Comparison of ENCODE assay signal across 10 mouse cellular contexts in the genomic region with DNA sequence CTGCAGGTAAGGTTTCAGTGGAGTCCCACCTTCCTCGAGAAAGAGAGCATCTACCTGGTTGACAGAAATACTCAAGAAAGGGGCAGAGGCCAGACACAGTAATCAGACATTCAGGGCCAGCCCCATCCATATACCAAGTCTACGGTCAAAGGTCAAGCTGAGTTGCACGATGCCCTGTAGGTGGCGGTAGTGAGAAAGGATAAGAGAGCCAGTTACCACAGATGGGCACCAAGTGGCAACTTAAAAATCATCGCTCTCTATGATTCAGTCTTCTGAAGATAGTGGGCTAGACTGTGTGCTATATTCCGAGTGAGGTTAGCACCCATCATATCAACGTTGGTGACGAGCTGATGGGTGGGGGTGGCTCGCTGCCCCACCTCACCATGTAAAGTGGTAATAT. TPM values are rescaled to one million over a fixed set of nuclear protein-coding genes. Genes with fewer than 3 reads are reported as not detected.
DNase-seq lines count a peak whose midpoint lies in the region; ATAC-seq and TF ChIP-seq lines count a peak whose summit lies in the region.
"Had no signal": no experiment of that assay in that cellular context is flagged by ENCODE, and none has a peak within 500 bp of the region (broad histone marks: within the 10 kb centered on the region; RNA-seq: fewer than 3 reads in every experiment).

No protein-coding gene starts in this region.

- no peaks in the 10 kb centered on the region for H3K27me3 ChIP-seq in hindbrain, postnatal 0 days (ENCODE audit: insufficient read depth, low read length)
- no peaks in the 10 kb centered on the region for H3K27me3 ChIP-seq in hindbrain, embryonic 10.5 days (ENCODE audit: insufficient read depth, poor library complexity, severe bottlenecking)
- no peaks in the 10 kb centered on the region for H3K27me3 ChIP-seq in midbrain, postnatal 0 days (ENCODE audit: insufficient read depth, low read length)
- H3K27me3 ChIP-seq: limb, embryonic 15.5 days had no signal

- H3K4me1 ChIP-seq in hindbrain, postnatal 0 days (ENCODE audit: insufficient read depth, low read length) = no peaks in the 10 kb centered on the region
- H3K4me1 ChIP-seq in hindbrain, embryonic 10.5 days (replicated peaks) = peaks cover 11% of the 10 kb centered on the region
- H3K4me1 ChIP-seq in bone marrow, adult 2 months (ENCODE audit: control insufficient read depth, insufficient read depth, low read length) = no peaks in the 10 kb centered on the region
- no peaks in the 10 kb centered on the region for H3K4me1 ChIP-seq in midbrain, postnatal 0 days (ENCODE audit: insufficient read depth, low read length)
- H3K4me1 ChIP-seq: limb, embryonic 15.5 days had no signal

- no peak overlapping the region for H3K9ac ChIP-seq in hindbrain, postnatal 0 days (replicated peaks; ENCODE audit: low read length)
- no peak overlapping the region for H3K9ac ChIP-seq in midbrain, postnatal 0 days (replicated peaks; ENCODE audit: low read length, poor library complexity, severe bottlenecking)
- H3K9ac ChIP-seq: limb, embryonic 15.5 days had no signal

- intact Hi-C loops in left cerebral cortex, postnatal 36 days (cut with DNase I) = loop anchor here (5.0 kb wide), 1 partner anchor 192 kb away; no protein-coding TSS in a partner anchor

- peak; percentile 61 for TF ChIP-seq CTCF in hindbrain, postnatal 0 days (IDR thresholded peaks at IDR 0.05; ENCODE audit: low read depth)
- TF ChIP-seq CTCF in bone marrow, adult 2 months (IDR thresholded peaks at IDR 0.05; ENCODE audit: control insufficient read depth, insufficient read depth, low read length) = peak; percentile 71
- TF ChIP-seq CTCF in midbrain, postnatal 0 days (IDR thresholded peaks at IDR 0.05) = peak; percentile 56

- no peak overlapping the region for H3K27ac ChIP-seq in hindbrain, postnatal 0 days
- no peak overlapping the region for H3K27ac ChIP-seq in hindbrain, embryonic 10.5 days
- H3K27ac ChIP-seq in bone marrow, adult 2 months (ENCODE audit: control insufficient read depth, insufficient read depth, low read depth, low read length, poor library complexity) = no peak overlapping the region
- H3K27ac ChIP-seq in midbrain, postnatal 0 days (ENCODE audit: low read depth, low read length) = no peak overlapping the region
- H3K27ac ChIP-seq: limb, embryonic 15.5 days had no signal

- 72% methylated on average over 9 of the region's 9 CpGs for WGBS in hindbrain, postnatal 0 days
- WGBS in hindbrain, embryonic 10.5 days = 62% methylated on average over 9 of the region's 9 CpGs
- 61% methylated on average over 9 of the region's 9 CpGs for WGBS in bone marrow, adult 2 months
- 64% methylated on average over 9 of the region's 9 CpGs for WGBS in midbrain, postnatal 0 days

- no peaks in the 10 kb centered on the region for H3K36me3 ChIP-seq in hindbrain, postnatal 0 days (ENCODE audit: insufficient read depth, low read length)
- H3K36me3 ChIP-seq in hindbrain, embryonic 10.5 days = no peaks in the 10 kb centered on the region
- H3K36me3 ChIP-seq in midbrain, postnatal 0 days (ENCODE audit: insufficient read depth, low read length) = no peaks in the 10 kb centered on the region
- H3K36me3 ChIP-seq: limb, embryonic 15.5 days had no signal

- no peak overlapping the region for H3K4me2 ChIP-seq in hindbrain, postnatal 0 days (ENCODE audit: low read depth, low read length)
- H3K4me2 ChIP-seq in midbrain, postnatal 0 days (ENCODE audit: low read depth, low read length, poor library complexity, severe bottlenecking) = no peak overlapping the region
- H3K4me2 ChIP-seq: limb, embryonic 15.5 days had no signal

- peak; percentile 70 for DNase-seq in hindbrain, postnatal 0 days (ENCODE audit: low spot score)
- no peak for DNase-seq in hindbrain, embryonic 10.5 days (ENCODE audit: low spot score)
- DNase-seq in ES-CJ7 (ENCODE audit: low read depth, low spot score) = peak; percentile 86
- peak; percentile 55 for DNase-seq in midbrain, postnatal 0 days (ENCODE audit: low spot score)
- DNase-seq in ovary, postnatal 10 days (ENCODE audit: low spot score) = no peak
- no peak for DNase-seq in left cerebral cortex, postnatal 36 days (ENCODE audit: low spot score in 2 of 2)

- TF ChIP-seq POLR2A in bone marrow, adult 2 months (IDR thresholded peaks at IDR 0.05; ENCODE audit: borderline replicate concordance, control insufficient read depth, low read depth, low read length) = no peak

- no peaks in the 10 kb centered on the region for H3K9me3 ChIP-seq in hindbrain, postnatal 0 days (ENCODE audit: low read length)
- no peaks in the 10 kb centered on the region for H3K9me3 ChIP-seq in hindbrain, embryonic 10.5 days
- no peaks in the 10 kb centered on the region for H3K9me3 ChIP-seq in midbrain, postnatal 0 days (ENCODE audit: low read length)
- H3K9me3 ChIP-seq: limb, embryonic 15.5 days had no signal

- ATAC-seq in hindbrain, postnatal 0 days = 0 out of 2 replicates have a peak, but pooled peaks have one; percentile 16
- ATAC-seq in inflammation-experienced regulatory T-cells, adult 6 months = peak; percentile 46
- no peak for ATAC-seq in midbrain, postnatal 0 days (ENCODE audit: low FRiP score)

- H3K4me3 ChIP-seq in hindbrain, postnatal 0 days (ENCODE audit: low read length) = no peak overlapping the region
- H3K4me3 ChIP-seq in hindbrain, embryonic 10.5 days = no peak overlapping the region
- H3K4me3 ChIP-seq in bone marrow, adult 2 months (replicated peaks; ENCODE audit: control insufficient read depth, low read depth, low read length) = no peak overlapping the region
- H3K4me3 ChIP-seq in midbrain, postnatal 0 days (ENCODE audit: low read depth, low read length) = no peak overlapping the region
- H3K4me3 ChIP-seq: erythroblast, embryonic 14.5 days; limb, embryonic 15.5 days had no signal

RNA-seq across cellular contexts. Expression of a gene that starts 32.5 kb away (rescaled TPM):
- 16.9 and 22.0 TPM in 2 replicates for total RNA-seq in hindbrain, postnatal 0 days (2014; rRNA removed)
- 29.0 and 29.7 TPM in 2 replicates for polyA plus RNA-seq in hindbrain, postnatal 0 days (2015; fragmentation: Nextera tagmentation; extraction: Ambion mirVana)
- 81.0 and 96.2 TPM in 2 replicates for polyA plus RNA-seq in hindbrain, embryonic 10.5 days (2016; fragmentation: Nextera tagmentation; extraction: Ambion mirVana)
- 20.3 and 21.8 TPM in 2 replicates for polyA plus RNA-seq in bone marrow, adult 2 months (2011; ENCODE audit: insufficient read depth, insufficient read length, low replicate concordance, missing spikeins)
- polyA plus RNA-seq in inflammation-experienced regulatory T-cells, adult 6 months (2017; shearing (Covaris generic)) = 10 to 100 TPM; 50.4 to 81.3 (median 50.9) TPM
- 13.8 and 19.6 TPM in 2 replicates for total RNA-seq in midbrain, postnatal 0 days (2014; rRNA removed)
- 23.6 and 24.9 TPM in 2 replicates for polyA plus RNA-seq in midbrain, postnatal 0 days (2015; fragmentation: Nextera tagmentation; extraction: Ambion mirVana)
- 1 to 10 TPM; 7.9 to 8.1 TPM for total RNA-seq in left cerebral cortex, postnatal 36 days (2021)

RNA-seq across cellular contexts. Expression of a gene that starts 43.3 kb away (rescaled TPM):
- 1.4 and 2.9 TPM in 2 replicates for total RNA-seq in hindbrain, postnatal 0 days (2014; rRNA removed)
- 1.3 and 1.6 TPM in 2 replicates for polyA plus RNA-seq in hindbrain, postnatal 0 days (2015; fragmentation: Nextera tagmentation; extraction: Ambion mirVana)
- polyA plus RNA-seq in hindbrain, embryonic 10.5 days (2016; fragmentation: Nextera tagmentation; extraction: Ambion mirVana) = 1.9 and 3.0 TPM in 2 replicates
- polyA plus RNA-seq in bone marrow, adult 2 months (2011; ENCODE audit: insufficient read depth, insufficient read length, low replicate concordance, missing spikeins) = 8.2 and 8.5 TPM in 2 replicates
- polyA plus RNA-seq in inflammation-experienced regulatory T-cells, adult 6 months (2017; shearing (Covaris generic)) = not detected
- 0.77 TPM in 1 of 2 replicates, not detected in the other for total RNA-seq in midbrain, postnatal 0 days (2014; rRNA removed)
- polyA plus RNA-seq in midbrain, postnatal 0 days (2015; fragmentation: Nextera tagmentation; extraction: Ambion mirVana) = 0.41 and 0.74 TPM in 2 replicates
- not detected for total RNA-seq in left cerebral cortex, postnatal 36 days (2021)

Comparison
In these comparisons a context has a peak if more than half of its experiments do, and no peak if none do; other contexts are left out.
1. DNase-seq: peak in hindbrain, postnatal 0 days (single experiment), ES-CJ7 (single experiment) and midbrain, postnatal 0 days (single experiment); none in hindbrain, embryonic 10.5 days (single experiment), ovary, postnatal 10 days (single experiment) and left cerebral cortex, postnatal 36 days (0 of 2).
2. Peak in every context shown above with its lines, with median percentiles within 50 percentile points of each other: CTCF ChIP-seq.